Mouse (Mus musculus) brain, embryonic 14.5 days (tissue): ENCODE measurements around the gene Cuedc2.

Experiments
- CTCF ChIP-seq: fragments of 200-500 bp; IDR thresholded peaks from 2 replicates; pipeline ENCODE4 v1.5.1; 2012; ENCODE audit warnings: inconsistent platforms, mild to moderate bottlenecking, moderate library complexity, borderline replicate concordance; ENCODE audit not compliant: insufficient read depth, insufficient read length; ENCODE audit errors: extremely low read depth
- POLR2A ChIP-seq: fragments of 200-500 bp; IDR thresholded peaks from 2 replicates; pipeline ENCODE4 v1.6.1; 2012; ENCODE audit warnings: mild to moderate bottlenecking, inconsistent platforms, borderline replicate concordance; ENCODE audit not compliant: poor library complexity, insufficient read depth, insufficient read length, severe bottlenecking; ENCODE audit errors: extremely low read depth

GRCm38 (mm10) chr19:46331326-46331725, 7.2 kb downstream of the Cuedc2 start:
- TF ChIP-seq CTCF, result no peak
- no peak for TF ChIP-seq POLR2A
